Mouse (Mus musculus) testis, adult 2 months (tissue): Measurements from ENCODE around the gene Spata2l. TPM values are rescaled to one million over a fixed set of nuclear protein-coding genes. Genes with fewer than 3 reads are reported as not detected.

ENCODE experiments used
- H3K27ac ChIP-seq: fragments of 200-500 bp; 2 replicates; pipeline ENCODE4 v1.5.1; 2012; ENCODE audit warnings: low read depth, low read length; ENCODE audit not compliant: control insufficient read depth, insufficient read depth
- H3K27me3 ChIP-seq: fragments of 200-500 bp; 2 replicates; pipeline ENCODE4 v1.6.1; 2012; ENCODE audit warnings: mild to moderate bottlenecking, low read length, moderate library complexity; ENCODE audit not compliant: control insufficient read depth, insufficient read depth
- H3K36me3 ChIP-seq: fragments of 200-500 bp; 2 replicates; pipeline ENCODE4 v1.6.1; 2012; ENCODE audit warnings: mild to moderate bottlenecking, low read length; ENCODE audit not compliant: control insufficient read depth, insufficient read depth
- H3K4me1 ChIP-seq: fragments of 200-500 bp; 2 replicates; pipeline ENCODE4 v1.6.1; 2012; ENCODE audit warnings: low read length; ENCODE audit not compliant: control insufficient read depth, insufficient read depth
- H3K4me3 ChIP-seq: fragments of 200-500 bp; 2 replicates; pipeline ENCODE4 v1.5.1; 2012; ENCODE audit warnings: low read depth, mild to moderate bottlenecking, low read length, moderate library complexity, mixed read lengths; ENCODE audit not compliant: control insufficient read depth
- CTCF ChIP-seq: fragments of 200-500 bp; IDR thresholded peaks from 2 replicates; pipeline ENCODE4 v1.5.1; 2012; ENCODE audit warnings: low read depth, mild to moderate bottlenecking, inconsistent platforms, low read length, moderate library complexity; ENCODE audit not compliant: control insufficient read depth, insufficient read depth, insufficient replicate concordance
- POLR2A ChIP-seq: fragments of 200-500 bp; IDR thresholded peaks from 2 replicates; pipeline ENCODE4 v1.6.1; 2012; ENCODE audit warnings: low read depth, mild to moderate bottlenecking, inconsistent platforms, low read length, moderate library complexity; ENCODE audit not compliant: control insufficient read depth
- polyA plus RNA-seq: library from polyadenylated mRNA; depleted of rRNA; stranded (reverse); fragments of >200 nt; gene quantifications from 2 replicates; pipeline ENCODE4 v1.2.3, GENCODE M21; 2012

The Spata2l gene
- polyA plus RNA-seq, 1 experiment, result 34.4 TPM

DNA sequence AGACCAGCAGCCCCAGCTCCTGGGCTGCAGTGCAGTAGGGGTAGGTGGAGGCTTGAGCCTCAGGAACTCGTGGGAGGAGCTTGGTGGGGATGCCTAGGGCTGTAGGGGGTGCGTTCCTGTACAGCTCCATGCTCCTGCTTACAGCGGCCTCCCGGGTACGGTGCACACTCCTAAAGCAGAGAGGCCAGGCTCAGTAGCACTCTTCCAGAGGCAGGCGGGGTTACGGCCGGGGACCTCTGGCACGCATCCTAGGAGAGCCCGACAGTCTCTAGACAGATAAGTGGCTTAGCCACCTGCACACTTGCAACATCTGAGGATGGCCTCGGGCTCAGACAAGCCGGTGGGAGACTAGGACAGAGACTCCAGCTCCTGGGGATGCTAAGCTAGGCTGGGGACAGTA is 9.5 kb upstream of the Spata2l start:
- peaks cover 2% of the 10 kb centered on the region; the same call in 1 of the 2 replicates for H3K36me3 ChIP-seq

GRCm38 (mm10) chr8:123244382-123244781 is 8.3 kb upstream of the Spata2l start:
- H3K27me3 ChIP-seq, result no peaks in the 10 kb centered on the region
- H3K4me1 ChIP-seq, result no peaks in the 10 kb centered on the region
- no peaks in the 10 kb centered on the region for H3K36me3 ChIP-seq
- TF ChIP-seq CTCF, result no peak
- no peak for TF ChIP-seq POLR2A
- no peak overlapping the region for H3K4me3 ChIP-seq
- no peak overlapping the region for H3K27ac ChIP-seq

More for the DNA sequence above, 9.5 kb upstream of the Spata2l start:
- no peaks in the 10 kb centered on the region for H3K4me1 ChIP-seq
- H3K4me3 ChIP-seq, result no peak overlapping the region
- no peak overlapping the region for H3K27ac ChIP-seq
- TF ChIP-seq POLR2A (no peak), CTCF (no peak)
- no peaks in the 10 kb centered on the region for H3K27me3 ChIP-seq

DNA sequence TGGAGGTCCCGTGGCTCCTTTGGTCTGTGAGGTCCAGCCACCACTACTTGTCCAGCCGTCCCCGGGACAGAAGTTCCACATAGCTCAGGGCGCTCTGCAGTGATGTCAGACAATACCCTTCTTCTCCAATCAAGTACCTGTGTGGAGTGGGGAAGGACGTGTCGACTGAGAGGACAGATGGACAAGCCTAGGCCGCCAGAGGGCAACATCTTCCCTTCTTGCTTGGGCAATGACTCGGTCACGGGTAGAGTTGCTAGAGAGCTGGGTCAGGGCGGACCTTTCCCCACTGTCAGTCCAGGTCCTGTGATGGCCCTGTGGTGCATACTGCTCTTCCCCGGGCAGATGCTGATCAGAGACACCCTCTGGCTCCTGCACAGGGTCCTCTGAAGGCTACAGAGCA is 7.0 kb upstream of the Spata2l start:
- H3K27ac ChIP-seq, result no peak overlapping the region
- H3K27me3 ChIP-seq, result no peaks in the 10 kb centered on the region
- H3K4me3 ChIP-seq, result no peak overlapping the region
- no peaks in the 10 kb centered on the region for H3K4me1 ChIP-seq
- no peaks in the 10 kb centered on the region for H3K36me3 ChIP-seq
- TF ChIP-seq POLR2A (no peak), CTCF (no peak; the same call in 1 of the 2 replicates)

GRCm38 (mm10) chr8:123242107-123242923 is 6.3 kb upstream of the Spata2l start:
- H3K4me1 ChIP-seq, result no peaks in the 10 kb centered on the region
- H3K36me3 ChIP-seq, result no peaks in the 10 kb centered on the region
- H3K4me3 ChIP-seq, result no peak overlapping the region
- TF ChIP-seq CTCF (no peak), POLR2A (no peak)
- H3K27ac ChIP-seq, result no peak overlapping the region
- H3K27me3 ChIP-seq, result no peaks in the 10 kb centered on the region

DNA sequence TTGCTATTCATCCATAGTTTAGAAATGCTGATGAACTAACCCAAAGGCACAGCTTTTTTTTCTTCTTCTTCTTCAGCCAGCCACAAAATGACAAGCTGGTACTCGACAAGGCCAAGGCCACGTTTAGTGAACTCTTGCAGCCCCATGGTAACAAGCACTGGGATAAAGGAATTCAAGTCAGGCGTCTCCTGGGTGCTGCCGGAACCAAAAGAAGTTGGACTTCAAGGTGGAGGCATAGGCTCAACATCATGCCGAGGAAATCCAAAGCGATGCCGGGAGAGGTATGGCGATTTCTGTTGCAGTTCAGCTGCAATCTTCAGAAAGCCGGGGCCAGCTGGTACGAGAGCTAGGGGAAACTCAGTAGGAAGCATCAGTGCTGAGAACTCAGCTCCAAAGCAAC is 3.4 kb upstream of the Spata2l start:
- TF ChIP-seq CTCF, result no peak
- no peak for TF ChIP-seq POLR2A
- Histone ChIP-seq H3K4me3 (no peak overlapping the region), H3K4me1 (peaks cover 18% of the 10 kb centered on the region), H3K27me3 (no peaks in the 10 kb centered on the region), H3K27ac (no peak overlapping the region), H3K36me3 (no peaks in the 10 kb centered on the region)

DNA sequence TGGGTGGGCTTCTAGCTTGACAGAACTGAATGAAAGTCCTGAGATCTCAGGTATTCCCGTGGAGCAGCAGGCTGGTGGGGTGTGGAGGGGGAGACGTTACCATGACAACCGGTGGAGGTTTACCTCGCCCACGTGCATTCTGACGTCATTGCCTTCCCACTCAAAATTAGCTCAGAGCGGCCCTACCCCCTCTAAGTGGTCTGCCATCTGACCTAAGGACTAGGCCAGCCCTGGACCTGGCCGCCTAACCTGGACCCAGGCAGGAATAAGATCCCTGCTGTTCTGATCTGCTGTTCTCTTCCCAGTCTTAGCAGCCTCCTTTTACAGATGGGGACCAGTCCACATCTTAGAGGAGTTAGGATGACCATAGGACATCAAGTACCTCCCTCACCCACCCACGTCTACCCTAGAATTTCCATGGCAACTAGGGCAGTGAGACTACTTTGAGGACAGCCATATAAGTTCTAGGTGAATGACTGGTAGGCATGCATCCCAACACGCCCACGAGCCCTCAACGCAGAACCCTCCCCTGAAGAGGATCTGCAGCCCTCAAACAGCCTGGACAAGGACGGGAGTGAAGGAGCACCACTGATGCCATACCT is 1.0 kb downstream of the Spata2l start:
- Histone ChIP-seq H3K27ac (peak overlapping the region; percentile 93), H3K4me3 (peak overlapping the region; percentile 87), H3K36me3 (no peaks in the 10 kb centered on the region), H3K27me3 (no peaks in the 10 kb centered on the region), H3K4me1 (peaks cover 18% of the 10 kb centered on the region)
- TF ChIP-seq CTCF, result 0 out of 2 replicates have a peak, but pooled peaks have one; percentile 2
- TF ChIP-seq POLR2A, result peak; percentile 81; the same call in 1 of the 2 replicates

- TF ChIP-seq POLR2A, result no peak
- TF ChIP-seq CTCF, result no peak
- Histone ChIP-seq H3K4me3 (peak overlapping the region; percentile 87), H3K36me3 (no peaks in the 10 kb centered on the region), H3K27ac (no peak overlapping the region), H3K27me3 (no peaks in the 10 kb centered on the region), H3K4me1 (peaks cover 18% of the 10 kb centered on the region)
Measured at GRCm38 (mm10) chr8:123233760-123234159, 2.3 kb downstream of the Spata2l start.
